Mouse (Mus musculus) limb, embryonic 13.5 days (tissue): ENCODE results near the gene Oca2. TPM values are rescaled to one million over a fixed set of nuclear protein-coding genes. Genes with fewer than 3 reads are reported as not detected.

Source experiments
- ATAC-seq: fragments of 200-750 bp; cut with Nextera tagmentation; 2 replicates; pipeline ENCODE4 v1.8.0; 2017; ENCODE audit warnings: low read depth, moderate number of reproducible peaks, moderate TSS enrichment; ENCODE audit not compliant: low FRiP score
- H3K27ac ChIP-seq: fragments of 300-500 bp; sonication (generic); 2 replicates; pipeline ENCODE4 v1.5.1; 2015; ENCODE audit warnings: inconsistent platforms, mild to moderate bottlenecking, moderate library complexity
- H3K27me3 ChIP-seq: fragments of 300-500 bp; sonication (generic); 2 replicates; pipeline ENCODE4 v1.6.1; 2015; ENCODE audit warnings: mild to moderate bottlenecking, inconsistent platforms
- H3K36me3 ChIP-seq: fragments of 300-500 bp; sonication (generic); 2 replicates; pipeline ENCODE4 v1.6.1; 2015; ENCODE audit warnings: inconsistent platforms, mild to moderate bottlenecking, moderate library complexity
- H3K4me1 ChIP-seq: fragments of 300-500 bp; sonication (generic); 2 replicates; pipeline ENCODE4 v1.6.1; 2015; ENCODE audit warnings: inconsistent platforms
- H3K4me2 ChIP-seq: fragments of 300-500 bp; sonication (generic); replicated peaks from 2 replicates; pipeline ENCODE4 v1.6.1; 2015; ENCODE audit warnings: inconsistent platforms, mild to moderate bottlenecking, moderate library complexity
- H3K4me3 ChIP-seq: fragments of 300-500 bp; sonication (generic); 2 replicates; pipeline ENCODE4 v1.5.1; 2015; ENCODE audit warnings: moderate library complexity, mild to moderate bottlenecking, inconsistent platforms
- H3K9ac ChIP-seq: fragments of 300-500 bp; sonication (generic); 2 replicates; pipeline ENCODE4 v1.6.1; 2015; ENCODE audit warnings: mild to moderate bottlenecking, inconsistent platforms
- H3K9me3 ChIP-seq: fragments of 300-500 bp; sonication (generic); 2 replicates; pipeline ENCODE4 v1.6.1; 2016; ENCODE audit warnings: inconsistent platforms
- WGBS: fragments of 180-500 bp; shearing (Covaris S2); methylation state at CpG from one replicate; pipeline ENCODE4 v1.1.7; 2015; 5-methylcytosine and 5-hydroxymethylcytosine counted together
- polyA plus RNA-seq: library from polyadenylated mRNA; unstranded; fragments of >200 nt; fragmentation: Nextera tagmentation; extraction: Ambion mirVana; gene quantifications from 2 replicates; pipeline ENCODE4 v1.2.1, GENCODE M21; 2015

Oca2 gene
- polyA plus RNA-seq, 1 experiment from 2014 or later: 0.06 TPM

DNA sequence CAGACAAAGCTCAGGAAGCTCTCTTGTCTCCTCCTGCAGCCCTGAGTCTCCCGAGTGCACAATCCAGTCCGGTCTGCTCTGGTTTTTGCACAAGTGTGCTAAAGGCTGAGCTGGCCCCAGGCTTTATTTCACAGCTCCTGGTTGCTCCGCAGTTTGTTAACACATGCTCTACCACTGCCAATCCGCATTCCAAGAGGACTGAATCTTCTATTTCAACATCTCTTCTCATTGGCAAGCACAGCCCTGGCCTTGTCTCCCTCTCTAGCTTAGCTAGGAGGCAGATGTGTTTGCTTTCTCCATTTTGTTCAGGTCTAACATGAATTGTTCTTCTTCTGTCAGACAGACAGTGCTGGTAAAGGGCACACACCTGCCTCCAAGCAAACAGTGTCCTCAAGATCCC, 309.7 kb downstream of the Oca2 start:
- Histone ChIP-seq H3K9ac (no peak overlapping the region), H3K4me2 (no peak overlapping the region), H3K4me1 (no peaks in the 10 kb centered on the region), H3K4me3 (no peak overlapping the region), H3K9me3 (no peaks in the 10 kb centered on the region), H3K36me3 (no peaks in the 10 kb centered on the region), H3K27ac (no peak overlapping the region), H3K27me3 (no peaks in the 10 kb centered on the region)
- WGBS: 62% methylated on average over 4 of the region's 4 CpGs
- ATAC-seq: no peak

DNA sequence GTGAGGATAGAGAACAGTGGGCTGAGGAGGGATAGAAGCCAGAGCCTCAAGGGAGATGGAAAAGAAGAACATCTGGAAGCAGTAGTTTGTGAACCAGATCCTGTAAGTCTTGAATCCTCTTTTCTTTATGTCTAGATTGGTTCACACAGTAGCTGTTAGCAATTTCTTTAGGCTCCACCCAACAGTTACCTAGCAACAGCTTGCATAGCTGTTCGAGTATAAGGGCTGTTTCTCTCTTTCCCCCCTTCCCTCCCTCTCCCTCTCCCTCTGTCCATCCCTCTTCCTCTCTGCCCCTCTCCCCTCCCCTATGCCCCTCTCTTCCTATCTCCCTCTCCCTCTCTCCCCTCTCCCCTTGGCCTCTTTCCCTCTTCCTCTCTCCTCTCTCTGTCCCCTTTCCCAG, 312.2 kb downstream of the Oca2 start:
- no peaks in the 10 kb centered on the region for H3K36me3 ChIP-seq
- WGBS: 4% methylated on average over 1 of the region's 1 CpGs
- no peak overlapping the region for H3K4me3 ChIP-seq
- H3K4me1 ChIP-seq: no peaks in the 10 kb centered on the region
- no peaks in the 10 kb centered on the region for H3K9me3 ChIP-seq
- no peak overlapping the region for H3K9ac ChIP-seq
- no peak overlapping the region for H3K27ac ChIP-seq
- no peak for ATAC-seq
- no peak overlapping the region for H3K4me2 ChIP-seq
- H3K27me3 ChIP-seq: no peaks in the 10 kb centered on the region

Other genes with a start within 250 kb of the Oca2 start
- 9.4 and 9.5 TPM in 2 replicates for gene Nipa1, start 219.8 kb upstream of the Oca2 start, polyA plus RNA-seq
- 28.6 and 28.8 TPM in 2 replicates for gene Herc2, start 189.6 kb upstream of the Oca2 start, polyA plus RNA-seq